Mouse (Mus musculus) adrenal gland, postnatal 4 days (tissue): ENCODE data around the gene C7. TPM values are rescaled to one million over a fixed set of nuclear protein-coding genes. Genes with fewer than 3 reads are reported as not detected.
"Not testable (repeated sequence)": the region's sequence is repeated elsewhere in the genome, so short reads cannot be mapped to it uniquely, and the experiment has no call there.

Experiments used
- DNase-seq, 2 experiments: peaks; one replicate each; pipeline ENCODE4 v3.0.0; 2021 to 2022; ENCODE audit warnings: low spot score in 2 of 2, mixed read lengths in 2 of 2
- long read RNA-seq, 2 experiments: library from polyadenylated mRNA; stranded (forward); transcript quantifications; one replicate each; pipeline ENCODE4 v2.0.0; 2021
- total RNA-seq, 2 experiments: library from RNA; stranded (reverse); gene quantifications; 2 replicates each; pipeline ENCODE4 v1.2.3; 2021

Gene C7
- total RNA-seq, result 10 to 100 TPM; 13.3 to 13.8 TPM
- long read RNA-seq, experiment 1, partial matches to known transcripts, result 3 of 9 reads
- long read RNA-seq, experiment 1, other reads (novel, unspliced or antisense), result 5 of 9 reads
- long read RNA-seq, experiment 2, transcript C7-201 (18 exons, 2,676 nt), result major isoform, 9 of 18 reads
- long read RNA-seq, experiment 2, partial matches to known transcripts, result 3 of 18 reads
- long read RNA-seq, experiment 2, other reads (novel, unspliced or antisense), result 6 of 18 reads

- no peak for DNase-seq
These were observed at the start of gene C7 for GRCm38 (mm10) chr15:5063635-5064034. Gene C7 (minus strand): TSS chr15:5063740.

GRCm38 (mm10) chr15:5112651-5113050 lies 49.1 kb upstream of the C7 start:
- DNase-seq, result no peak

GRCm38 (mm10) chr15:5108655-5109040 lies 45.1 kb upstream of the C7 start:
- no peak for DNase-seq

- no peak for DNase-seq
These were observed 44.4 kb upstream of the C7 start, which contains the start of gene Card6 for GRCm38 (mm10) chr15:5107686-5108654. Gene Card6 (minus strand): TSS chr15:5108539.

- no peak for DNase-seq
These were observed 42.8 kb upstream of the C7 start for GRCm38 (mm10) chr15:5106293-5106692.

- no peak for DNase-seq
These were observed 42.4 kb upstream of the C7 start for GRCm38 (mm10) chr15:5105891-5106290.

GRCm38 (mm10) chr15:5102312-5102711 lies 38.8 kb upstream of the C7 start:
- no peak for DNase-seq

- DNase-seq, result no peak
These were observed 33.8 kb upstream of the C7 start for GRCm38 (mm10) chr15:5097376-5097775.

GRCm38 (mm10) chr15:5095534-5096301 lies 32.2 kb upstream of the C7 start:
- no peak for DNase-seq

GRCm38 (mm10) chr15:5090131-5090530 lies 26.6 kb upstream of the C7 start:
- DNase-seq, result no peak

GRCm38 (mm10) chr15:5088850-5089608 lies 25.5 kb upstream of the C7 start:
- no peak for DNase-seq

- no peak for DNase-seq
These were observed 22.6 kb upstream of the C7 start for GRCm38 (mm10) chr15:5086162-5086561.

- DNase-seq, result no peak
These were observed 17.7 kb upstream of the C7 start for GRCm38 (mm10) chr15:5081235-5081634.

GRCm38 (mm10) chr15:5068801-5069518 lies 5.4 kb upstream of the C7 start:
- no peak for DNase-seq

GRCm38 (mm10) chr15:5045560-5046284 lies 17.8 kb downstream of the C7 start:
- DNase-seq, result no peak

- no peak for DNase-seq
These were observed 34.3 kb downstream of the C7 start for GRCm38 (mm10) chr15:5029256-5029655.

GRCm38 (mm10) chr15:5023479-5024265 lies 39.9 kb downstream of the C7 start:
- not testable (repeated sequence) for DNase-seq

- DNase-seq, result no peak
These were observed 53.9 kb downstream of the C7 start for GRCm38 (mm10) chr15:5009644-5010107.
